Mouse (Mus musculus) bone marrow macrophage, adult 2 months (primary cell): ENCODE results near the gene Cabp1.

Experiments used
- CTCF ChIP-seq: IDR thresholded peaks from 2 replicates; pipeline ENCODE4 v1.5.1; 2012; ENCODE audit warnings: low read depth, mild to moderate bottlenecking, low read length, moderate library complexity
- POLR2A ChIP-seq: IDR thresholded peaks from 2 replicates; pipeline ENCODE4 v1.6.1; 2012; ENCODE audit warnings: mild to moderate bottlenecking, low read depth, low read length, borderline replicate concordance

DNA sequence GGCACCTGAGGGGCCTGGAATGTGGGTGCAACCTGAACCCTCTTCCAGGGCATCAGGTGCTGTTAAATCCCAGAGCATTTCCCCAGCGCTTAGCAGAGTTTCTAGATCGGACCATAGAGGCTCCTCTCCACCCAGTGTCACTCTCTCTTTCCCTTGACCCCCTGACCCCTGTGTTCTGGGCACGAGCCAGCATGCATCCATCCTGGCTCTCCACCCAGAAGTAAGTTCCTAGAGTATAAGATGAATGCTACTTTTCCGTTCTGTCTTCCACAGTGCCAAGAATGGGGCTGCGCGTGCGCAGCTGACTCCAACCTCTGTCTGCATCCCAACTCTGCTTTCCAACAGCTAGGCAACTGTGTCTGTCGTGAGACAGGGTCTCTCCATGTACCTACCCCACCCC is 24.0 kb downstream of the Cabp1 start:
- TF ChIP-seq POLR2A (no peak), CTCF (no peak)
